Mouse (Mus musculus) thymus, adult 2 months (tissue): Measurements from ENCODE around the gene Agrn.

Experiments
- CTCF ChIP-seq: fragments of 200-500 bp; IDR thresholded peaks from 2 replicates; pipeline ENCODE4 v1.5.1; 2012; ENCODE audit warnings: mild to moderate bottlenecking, control low read depth, low read length, moderate library complexity, borderline replicate concordance; ENCODE audit not compliant: control insufficient read depth, poor library complexity, insufficient read depth; ENCODE audit errors: extremely low read depth
- POLR2A ChIP-seq: fragments of 200-500 bp; IDR thresholded peaks from 2 replicates; pipeline ENCODE4 v1.6.1; 2012; ENCODE audit warnings: mild to moderate bottlenecking, low read length, control low read depth, moderate library complexity; ENCODE audit not compliant: control insufficient read depth, poor library complexity, insufficient read depth; ENCODE audit errors: extremely low read depth

- TF ChIP-seq POLR2A (no peak), CTCF (no peak)
These were observed 28.2 kb downstream of the Agrn start for GRCm38 (mm10) chr4:156169129-156169528.
